Mouse (Mus musculus): ENCODE data around the gene Ubac2. TPM values are rescaled to one million over a fixed set of nuclear protein-coding genes. Genes with fewer than 3 reads are reported as not detected.
"Not testable (repeated sequence)": the region's sequence is repeated elsewhere in the genome, so short reads cannot be mapped to it uniquely, and the experiment has no call there.

Ubac2 gene
- total RNA-seq, 2 experiments from 2014 or later = 22.9 to 24.4 TPM

DNA sequence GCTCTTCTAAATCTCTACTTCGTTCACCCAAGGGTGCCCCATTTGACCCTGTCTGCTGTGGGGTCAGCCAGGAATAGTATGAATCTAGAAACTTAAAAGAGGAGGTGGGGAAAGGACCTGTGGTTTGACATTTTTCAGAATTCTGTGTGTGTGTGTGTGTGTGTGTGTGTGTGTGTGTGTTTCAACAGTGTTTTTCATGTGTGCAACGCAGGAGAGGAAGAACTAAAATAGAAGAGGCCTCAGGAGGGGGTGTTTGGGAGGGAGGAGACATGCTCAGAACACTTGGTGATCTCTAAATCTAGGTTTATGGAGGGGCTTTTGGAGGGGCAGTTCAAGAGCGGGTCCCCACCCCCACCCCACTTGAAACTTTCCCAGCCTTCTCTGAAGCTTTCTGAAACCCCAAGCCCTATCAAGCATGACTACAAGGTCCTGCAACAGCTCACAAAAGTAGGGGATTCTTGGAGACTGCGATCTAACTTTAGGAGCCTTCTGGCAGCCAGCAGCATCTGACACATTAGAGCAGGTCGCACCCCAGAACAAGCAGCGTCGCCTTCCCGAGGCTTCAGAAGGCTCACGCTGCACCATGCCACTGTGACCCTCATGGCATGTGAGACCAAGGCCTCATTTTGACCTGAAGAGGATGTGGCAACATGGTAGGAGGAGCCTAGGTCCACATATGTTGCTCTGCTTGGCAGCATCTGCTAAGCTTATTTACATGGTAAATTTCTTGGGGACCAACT lies 174.6 kb downstream of the Ubac2 start:
- no peak for DNase-seq

DNA sequence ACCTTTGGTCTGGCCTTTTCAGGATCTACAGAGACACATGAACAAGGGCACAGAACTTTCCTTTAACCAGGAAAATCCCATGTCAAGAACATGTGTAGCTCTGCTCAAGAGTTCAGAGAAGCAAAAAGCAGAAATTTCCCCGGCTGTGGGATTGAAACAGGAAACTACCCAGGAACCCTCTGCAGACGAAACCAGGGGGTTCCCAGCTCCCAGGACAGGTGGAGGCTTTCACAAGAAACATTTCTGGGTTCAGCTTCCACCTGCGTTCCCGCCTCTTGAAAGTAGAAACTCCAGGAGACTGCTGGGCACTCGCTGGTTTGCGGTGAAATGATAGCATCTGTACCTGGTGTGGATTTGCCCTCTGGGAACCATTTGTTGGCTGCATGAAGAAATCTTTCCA lies 178.5 kb downstream of the Ubac2 start:
- no peak for DNase-seq

DNA sequence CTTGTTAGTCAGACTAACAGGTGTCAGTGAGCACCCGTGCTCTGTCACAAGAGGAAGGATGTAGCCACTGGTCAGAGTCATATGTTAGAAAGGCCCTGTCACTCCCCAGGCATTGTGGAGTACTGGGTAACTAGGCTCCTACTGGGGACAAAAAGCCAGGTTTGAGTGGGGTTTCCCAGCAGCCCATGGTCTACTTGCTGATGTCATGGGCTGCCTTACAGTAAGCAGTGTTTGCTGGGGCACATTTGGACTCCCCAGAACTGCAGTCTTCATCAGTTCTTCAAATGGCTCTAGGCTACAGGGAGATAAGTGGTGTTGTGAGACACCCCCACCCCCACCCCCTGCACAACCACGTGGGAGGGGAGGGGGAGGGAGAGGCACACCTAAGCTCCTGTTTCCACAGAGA lies 179.5 kb downstream of the Ubac2 start:
- no peak for DNase-seq

DNA sequence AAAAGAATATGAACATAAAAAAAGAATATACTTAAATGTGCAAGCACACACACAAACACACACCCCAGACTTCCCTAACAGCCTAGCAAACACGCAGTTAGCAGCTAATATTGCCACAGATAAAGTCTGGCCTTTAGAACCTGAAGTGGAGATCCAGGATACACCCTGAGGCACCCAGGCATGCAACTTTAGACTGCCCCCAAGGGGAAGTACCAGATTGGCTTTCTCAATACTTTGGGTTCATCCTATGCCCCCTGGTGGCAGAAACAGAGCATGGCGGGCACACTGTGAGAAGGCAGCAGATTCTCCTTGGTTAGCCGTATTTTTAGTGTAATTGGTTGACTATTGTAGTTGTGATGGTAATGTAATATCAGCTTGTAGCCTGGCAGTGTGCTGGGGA lies 182.2 kb downstream of the Ubac2 start:
- DNase-seq = peak; percentile 42

DNA sequence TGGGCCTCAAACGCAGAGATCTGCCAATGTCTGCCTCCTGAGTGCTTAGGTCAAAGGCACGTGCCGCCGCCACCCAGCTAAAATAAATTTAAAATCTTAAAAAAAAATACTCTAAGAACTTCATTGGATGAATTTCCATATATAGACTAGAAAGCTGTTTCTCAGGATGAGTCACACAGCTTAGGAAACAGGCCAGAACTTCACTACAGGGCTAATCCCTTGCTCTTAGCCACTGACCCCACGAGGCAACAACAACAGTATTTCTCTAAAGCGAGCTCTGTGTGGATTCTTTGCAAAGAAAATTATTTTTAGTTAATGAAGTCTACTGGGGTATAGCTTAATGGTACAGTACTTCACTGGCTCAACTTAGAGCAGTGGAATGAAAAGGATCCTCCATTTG lies 183.0 kb downstream of the Ubac2 start:
- DNase-seq = no peak

DNA sequence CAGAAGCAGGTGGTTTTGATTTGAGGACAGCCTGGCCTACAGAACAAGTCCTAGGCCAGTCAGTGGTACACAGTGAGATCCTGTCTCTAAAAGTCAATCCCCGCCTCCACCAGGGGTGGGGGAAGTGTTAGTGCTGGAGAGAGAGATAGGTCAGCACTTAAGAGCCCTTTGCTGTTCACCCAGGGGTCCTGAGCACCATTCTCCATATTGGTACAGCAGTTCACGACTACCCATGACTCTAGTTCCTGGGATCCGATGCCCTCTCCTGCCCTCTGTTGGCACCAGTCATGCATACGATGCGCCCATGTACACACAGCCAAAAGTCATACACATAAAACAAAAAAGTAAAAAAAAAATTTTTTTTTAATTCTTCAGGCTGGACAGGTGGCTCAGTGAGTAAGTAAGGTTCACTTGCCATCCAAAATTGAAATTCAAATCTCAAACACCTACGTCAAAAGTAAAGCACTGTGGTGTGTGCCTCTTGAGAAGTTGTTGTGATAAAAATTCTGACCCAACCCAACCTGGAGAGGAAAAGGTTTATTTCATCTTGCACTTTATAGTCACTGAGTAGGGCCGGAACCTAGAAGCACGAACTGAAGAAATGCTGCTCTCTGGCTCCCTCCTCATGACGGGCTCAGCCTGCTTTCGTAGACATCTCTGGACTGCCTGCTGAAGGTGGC lies 184.1 kb downstream of the Ubac2 start:
- no peak for DNase-seq

DNA sequence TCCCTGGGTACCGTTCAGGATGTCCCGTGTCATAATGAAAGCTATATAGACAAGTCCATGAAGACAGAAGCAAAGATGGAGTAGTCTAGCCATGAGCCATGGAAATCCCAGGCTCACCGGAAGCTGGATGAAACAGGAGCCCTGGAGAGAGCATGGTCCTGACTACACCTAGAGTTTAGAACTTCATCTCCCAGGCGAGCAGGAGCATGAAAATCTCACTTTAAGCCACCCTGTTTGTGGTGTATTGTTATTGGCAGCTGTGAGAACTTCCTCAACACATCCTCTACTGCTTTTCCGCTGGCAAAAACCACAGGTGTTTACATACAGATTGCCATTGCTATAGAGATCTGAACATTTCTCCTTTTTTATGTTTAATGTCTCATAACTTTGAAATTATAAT lies 185.2 kb downstream of the Ubac2 start:
- no peak for DNase-seq

DNA sequence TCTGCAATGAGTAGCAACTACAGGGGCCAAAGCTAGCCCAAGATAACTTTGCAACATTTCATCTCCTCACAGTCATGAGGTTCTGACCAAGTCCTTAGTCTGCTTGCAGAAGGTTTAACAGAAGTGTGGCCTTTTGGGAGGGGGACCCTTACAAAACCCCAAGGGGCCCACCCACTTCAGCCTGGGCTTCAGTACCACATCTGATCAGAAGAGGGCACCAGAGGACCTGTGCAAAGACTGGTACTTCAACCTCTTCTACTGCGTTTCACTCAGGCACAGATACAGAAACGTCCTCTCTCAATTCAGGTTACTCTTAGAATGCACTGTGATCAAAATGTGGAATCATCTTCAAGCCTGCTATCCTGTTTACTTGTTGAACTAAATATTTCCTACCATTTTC lies 186.1 kb downstream of the Ubac2 start:
- peak; percentile 36 for DNase-seq

DNA sequence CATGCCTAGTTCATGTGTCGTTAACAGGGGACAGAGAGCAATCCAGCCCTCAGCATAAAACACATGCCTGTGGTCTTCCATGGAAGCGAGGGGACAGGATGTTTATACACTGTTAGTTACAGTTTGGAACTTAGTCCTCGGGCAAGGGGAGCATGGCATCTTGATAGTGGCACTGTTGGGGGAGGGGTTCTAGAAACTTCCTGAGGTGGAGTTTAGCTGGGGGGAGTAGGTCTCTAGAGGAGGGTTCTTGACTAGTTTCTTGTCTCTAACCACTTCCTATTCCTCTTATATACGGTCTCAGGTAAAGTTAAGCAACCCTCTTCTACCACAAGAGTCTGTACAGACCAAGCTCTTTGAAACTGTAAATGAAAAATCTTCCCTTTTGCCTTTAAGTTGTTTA lies 187.8 kb downstream of the Ubac2 start:
- DNase-seq = no peak

DNA sequence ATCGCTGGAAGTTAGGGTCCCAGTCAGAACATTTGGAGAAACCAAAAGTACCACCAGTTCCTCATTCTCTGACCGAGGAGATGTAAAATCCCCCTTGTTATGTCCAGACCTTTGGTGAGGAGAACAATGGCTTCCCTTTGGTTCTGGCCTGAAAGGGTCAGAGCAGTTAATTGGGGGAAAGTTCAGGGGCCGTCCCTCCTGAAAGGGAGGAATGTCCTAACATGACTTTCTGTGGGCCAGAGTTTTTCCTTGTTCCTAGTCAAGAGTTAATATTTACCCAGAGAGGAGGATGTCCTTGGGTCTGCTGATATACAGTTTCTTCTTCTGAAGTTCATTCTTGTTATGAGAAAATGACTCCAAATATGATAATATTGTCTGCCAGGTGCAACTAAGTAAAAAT lies 189.6 kb downstream of the Ubac2 start:
- not testable (repeated sequence) for DNase-seq

DNA sequence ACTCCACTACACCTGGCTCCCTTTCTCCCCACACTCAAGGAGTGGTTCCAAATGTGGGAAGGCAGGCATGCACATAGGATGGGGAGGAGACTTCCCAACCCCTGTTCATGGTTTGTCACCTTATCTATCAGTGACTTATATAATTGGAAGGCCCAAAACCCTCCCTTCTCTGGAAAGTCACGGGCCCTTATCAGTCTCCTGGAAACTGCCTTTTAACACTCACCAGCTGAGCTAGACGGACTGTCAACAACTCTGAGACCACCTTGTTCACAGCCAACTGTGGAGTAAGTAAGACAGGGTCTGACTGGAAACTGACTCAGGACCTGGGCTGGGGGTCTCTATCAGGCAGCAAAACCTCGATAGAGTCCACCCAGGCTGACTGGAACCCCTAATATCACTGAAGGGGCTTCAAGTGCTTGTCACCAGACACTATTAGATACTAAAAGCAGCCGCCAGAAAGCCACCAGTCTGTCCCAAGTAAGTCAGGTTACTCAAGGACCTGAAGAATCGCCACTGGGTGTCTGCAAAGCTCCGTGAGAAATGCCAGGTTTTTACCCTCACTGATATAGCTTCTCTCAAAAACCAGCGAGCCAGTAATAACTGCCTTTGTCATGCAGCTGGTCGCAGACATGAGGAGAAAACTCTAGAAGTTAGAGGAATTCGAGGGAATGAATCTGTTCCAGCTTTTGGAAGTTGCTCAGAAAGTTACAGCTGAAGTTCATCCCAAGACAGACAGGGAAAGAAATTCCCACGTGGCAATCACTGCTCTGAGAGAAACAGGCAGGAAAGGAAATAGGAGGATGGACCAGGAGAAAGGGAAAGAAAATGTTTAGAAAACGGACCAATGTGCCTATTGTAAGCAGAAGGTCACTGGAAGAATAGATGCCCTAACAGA lies 190.6 kb downstream of the Ubac2 start:
- DNase-seq = no peak

DNA sequence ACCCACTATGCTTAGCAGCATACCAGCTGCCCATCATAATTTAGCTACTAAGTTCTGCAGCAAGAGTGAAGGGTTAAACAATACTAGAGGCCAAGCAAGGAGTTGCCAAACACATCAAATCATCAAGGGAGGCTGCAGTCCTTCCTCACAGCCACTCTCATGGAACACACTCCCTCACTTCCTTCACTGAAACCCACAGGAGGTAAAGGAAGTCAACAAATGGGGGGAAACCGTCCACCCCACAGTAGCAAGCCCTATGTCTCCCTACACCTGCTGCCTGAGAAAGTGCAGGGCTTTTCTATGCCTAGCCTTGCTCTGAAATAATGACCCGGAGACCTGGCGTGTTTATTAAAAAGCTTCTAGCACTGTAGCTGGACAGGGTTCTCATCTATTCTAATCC lies 191.5 kb downstream of the Ubac2 start:
- no peak for DNase-seq

Other genes starting within 250 kb of the Ubac2 start
- gene Dock9, start 80.8 kb upstream of the Ubac2 start, total RNA-seq (2021) = 10 to 100 TPM; 14.5 to 17.2 TPM
- gene Gpr18, start 37.2 kb downstream of the Ubac2 start, total RNA-seq (2021) = not detected
- under 1 TPM; 0.38 to 0.43 TPM for gene Gpr183, start 86.6 kb downstream of the Ubac2 start, total RNA-seq (2021)
- gene Timm8a2, start 156.1 kb downstream of the Ubac2 start, total RNA-seq (2021) = not detected
- gene Tm9sf2, start 228.4 kb downstream of the Ubac2 start, total RNA-seq (2021) = 10 to 100 TPM; 56.1 to 62.5 TPM

Data from gastrocnemius, postnatal 25 days (tissue).